Mouse (Mus musculus): ENCODE measurements around the gene Utrn.

DNA sequence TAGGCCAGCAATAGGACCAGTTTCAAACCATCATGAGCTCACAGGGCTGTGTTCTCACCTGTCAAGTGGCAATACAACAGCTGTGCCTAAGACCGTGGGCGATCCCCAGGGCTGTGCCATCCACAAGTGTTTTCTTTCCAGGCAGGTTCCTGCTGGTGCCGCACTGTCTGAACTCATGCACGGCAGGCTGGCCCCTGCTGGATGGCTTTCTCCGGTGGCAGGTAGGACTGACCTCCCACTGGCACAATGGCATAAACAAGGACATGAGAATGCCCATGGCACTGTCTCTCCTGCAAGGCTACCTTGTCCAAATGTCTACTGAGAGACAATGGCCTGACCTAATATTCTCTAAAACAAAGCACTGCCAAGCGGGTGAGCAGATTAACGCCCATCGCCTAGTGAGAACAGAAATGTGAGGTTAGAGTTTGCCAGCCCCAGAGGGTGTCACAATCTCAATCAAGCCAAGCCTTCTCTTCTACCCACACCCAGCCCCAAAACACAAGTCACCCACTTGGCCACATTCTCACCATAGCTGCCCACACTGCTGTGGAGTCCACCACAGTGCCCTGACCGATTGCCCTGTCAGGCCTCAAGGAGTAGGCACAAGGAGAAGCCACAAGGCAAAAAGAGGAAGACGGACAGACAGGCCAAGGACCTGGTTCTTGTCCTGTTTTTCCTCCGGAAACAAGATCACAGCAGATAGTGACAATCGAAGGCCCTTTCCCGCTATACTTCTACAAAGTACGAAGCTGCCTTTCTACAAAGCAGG is 32.9 kb downstream of the Utrn start:
- TF ChIP-seq CTCF (IDR thresholded peaks at IDR 0.05; ENCODE audit: low read depth, low read length) (no peak), GATA1 (IDR thresholded peaks at IDR 0.05; ENCODE audit: borderline replicate concordance, low read length) (no peak), POLR2AphosphoS5 (IDR thresholded peaks at IDR 0.05; ENCODE audit: insufficient replicate concordance, low read depth, low read length) (no peak)
